In the genomic region with DNA sequence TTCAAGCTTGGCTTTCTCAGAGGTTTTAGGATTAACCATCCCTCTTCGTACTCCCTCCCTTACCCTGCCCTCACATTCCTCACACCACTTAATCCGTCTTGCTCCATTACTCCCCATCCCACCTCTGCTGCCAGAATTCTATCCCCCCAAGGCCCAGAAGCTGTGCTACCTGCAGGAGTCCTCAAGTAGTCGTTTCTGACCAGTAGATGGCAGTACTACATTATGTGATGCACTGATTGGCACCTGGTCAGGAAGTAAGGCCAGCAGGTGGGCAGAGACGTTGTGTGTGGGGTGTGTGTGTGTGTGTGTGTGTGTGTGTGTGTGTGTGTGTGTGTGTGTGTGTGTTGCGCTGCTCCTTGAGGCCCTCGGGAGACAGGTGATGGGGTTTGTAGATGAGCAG, we compare ENCODE assay signal across 10 mouse cellular contexts. TPM values are rescaled to one million over a fixed set of nuclear protein-coding genes. Genes with fewer than 3 reads are reported as not detected.
A peak's percentile ranks its signal among the peaks of the same experiment; 100 is the strongest.
DNase-seq lines count a peak whose midpoint lies in the region.
"Had no signal": no experiment of that assay in that cellular context is flagged by ENCODE, and none has a peak within 500 bp of the region (broad histone marks: within the 10 kb centered on the region; RNA-seq: fewer than 3 reads in every experiment).

No protein-coding gene starts in this region.

- peak; percentile 9 for DNase-seq in thymus, postnatal 0 days (ENCODE audit: low spot score)
- DNase-seq in thymus, postnatal 10 days (ENCODE audit: low spot score in 2 of 2): no peak
- DNase-seq in embryo, embryonic 11 days: peak; percentile 19
- DNase-seq in kidney, postnatal 10 days: peak; percentile 17
- DNase-seq in cerebellum, adult 8-10 months: no peak
- no peak for DNase-seq in layer of hippocampus, adult 11-12 months (ENCODE audit: low spot score)
- DNase-seq in adrenal gland, postnatal 36 days: no peak
- DNase-seq: thymus, postnatal 14 days had no signal

RNA-seq across cellular contexts. Expression of a gene that starts 18.9 kb away (rescaled TPM):
- 0.07 TPM in 1 of 2 replicates, not detected in the other for polyA plus RNA-seq in thymus, postnatal 0 days (2015; fragmentation: Nextera tagmentation; extraction: Ambion mirVana)
- total RNA-seq in adrenal gland, postnatal 36 days (2021): not detected
- total RNA-seq: left cerebral cortex, postnatal 25 days had no signal
- polyA plus RNA-seq: myocyte had no signal

RNA-seq across cellular contexts. Expression of a gene that starts 32.8 kb away (rescaled TPM):
- polyA plus RNA-seq in thymus, postnatal 0 days (2015; fragmentation: Nextera tagmentation; extraction: Ambion mirVana): 0.18 and 0.36 TPM in 2 replicates
- not detected for total RNA-seq in adrenal gland, postnatal 36 days (2021)
- total RNA-seq: left cerebral cortex, postnatal 25 days had no signal
- polyA plus RNA-seq: myocyte had no signal

RNA-seq across cellular contexts. Expression of a gene that starts 59.2 kb away (rescaled TPM):
- 2.3 and 3.0 TPM in 2 replicates for polyA plus RNA-seq in thymus, postnatal 0 days (2015; fragmentation: Nextera tagmentation; extraction: Ambion mirVana)
- under 1 TPM in 1 of 2 experiments, not detected in 1; 0.20 TPM for total RNA-seq in adrenal gland, postnatal 36 days (2021)
- total RNA-seq: left cerebral cortex, postnatal 25 days had no signal
- polyA plus RNA-seq: myocyte had no signal

Comparison
In these comparisons a context has a peak if more than half of its experiments do, and no peak if none do; other contexts are left out.
1. DNase-seq: peak in thymus, postnatal 0 days (single experiment), embryo, embryonic 11 days (single experiment) and kidney, postnatal 10 days (single experiment); none in thymus, postnatal 10 days (0 of 2), cerebellum, adult 8-10 months (single experiment), layer of hippocampus, adult 11-12 months (single experiment) and adrenal gland, postnatal 36 days (0 of 2).